Mouse (Mus musculus) lung, embryonic 16.5 days (tissue): ENCODE results near the gene Kcng1. TPM values are rescaled to one million over a fixed set of nuclear protein-coding genes. Genes with fewer than 3 reads are reported as not detected.
A peak's percentile ranks its signal among the peaks of the same experiment; 100 is the strongest.

ENCODE experiments used
- ATAC-seq: fragments of 200-750 bp; cut with Nextera tagmentation; 2 replicates; pipeline ENCODE4 v1.8.0; 2017; ENCODE audit warnings: low read depth, mild to moderate bottlenecking, moderate library complexity
- H3K27ac ChIP-seq: fragments of 300-500 bp; sonication (generic); 2 replicates; pipeline ENCODE4 v1.5.1; 2014; ENCODE audit warnings: mild to moderate bottlenecking, control low read depth, low read length
- H3K27me3 ChIP-seq: fragments of 300-500 bp; sonication (generic); 2 replicates; pipeline ENCODE4 v1.6.1; 2014; ENCODE audit warnings: low read depth, low read length, mixed read lengths; ENCODE audit not compliant: control insufficient read depth, insufficient read depth
- H3K36me3 ChIP-seq: fragments of 300-500 bp; sonication (generic); 2 replicates; pipeline ENCODE4 v1.6.1; 2014; ENCODE audit warnings: low read length; ENCODE audit not compliant: control insufficient read depth, insufficient read depth
- H3K4me1 ChIP-seq: fragments of 300-500 bp; sonication (generic); replicated peaks from 2 replicates; pipeline ENCODE4 v1.6.1; 2014; ENCODE audit warnings: low read length, mixed read lengths; ENCODE audit not compliant: control insufficient read depth, insufficient read depth
- H3K4me2 ChIP-seq: fragments of 300-500 bp; sonication (generic); 2 replicates; pipeline ENCODE4 v1.6.1; 2014; ENCODE audit warnings: low read depth, low read length, control low read depth
- H3K4me3 ChIP-seq: fragments of 300-500 bp; sonication (generic); 2 replicates; pipeline ENCODE4 v1.5.1; 2014; ENCODE audit warnings: mild to moderate bottlenecking, low read length, control low read depth
- H3K9ac ChIP-seq: fragments of 300-500 bp; sonication (generic); 2 replicates; pipeline ENCODE4 v1.6.1; 2014; ENCODE audit warnings: low read length, control low read depth
- H3K9me3 ChIP-seq: fragments of 300-500 bp; sonication (generic); 2 replicates; pipeline ENCODE4 v1.6.1; 2016; ENCODE audit warnings: low read length; ENCODE audit not compliant: control insufficient read depth
- WGBS: fragments of 180-500 bp; shearing (Covaris S2); extraction: QIAGEN DNeasy Blood & Tissue Kit; methylation state at CpG from one replicate; pipeline ENCODE4 v1.1.7; 2014; 5-methylcytosine and 5-hydroxymethylcytosine counted together
- polyA plus RNA-seq: library from polyadenylated mRNA; unstranded; fragments of >200 nt; fragmentation: Nextera tagmentation; extraction: Ambion mirVana; gene quantifications from 2 replicates; pipeline ENCODE4 v1.2.1, GENCODE M21; 2015

Kcng1 gene
- polyA plus RNA-seq, 1 experiment from 2014 or later: 0.19 TPM

GRCm38 (mm10) chr2:168231471-168231829 lies 50.1 kb downstream of the Kcng1 start:
- Histone ChIP-seq H3K27me3 (no peaks in the 10 kb centered on the region), H3K36me3 (peaks cover 6% of the 10 kb centered on the region; the same call in 1 of the 2 replicates), H3K4me1 (peaks cover 21% of the 10 kb centered on the region), H3K27ac (no peak overlapping the region), H3K4me2 (peak overlapping the region; percentile 98), H3K9me3 (no peaks in the 10 kb centered on the region), H3K9ac (peak overlapping the region; percentile 77), H3K4me3 (peak overlapping the region; percentile 67)
- no peak for ATAC-seq
- WGBS: 50% methylated on average over 32 of the region's 33 CpGs

GRCm38 (mm10) chr2:168230773-168231470 lies 50.6 kb downstream of the Kcng1 start:
- Histone ChIP-seq H3K4me2 (peak overlapping the region; percentile 98), H3K9ac (peak overlapping the region; percentile 77), H3K9me3 (no peaks in the 10 kb centered on the region), H3K4me3 (peak overlapping the region; percentile 67), H3K27ac (peak overlapping the region; percentile 91), H3K27me3 (no peaks in the 10 kb centered on the region), H3K4me1 (peaks cover 21% of the 10 kb centered on the region), H3K36me3 (peaks cover 9% of the 10 kb centered on the region; the same call in 1 of the 2 replicates)
- ATAC-seq: peak; percentile 55
- WGBS: 5% methylated on average over 69 of the region's 105 CpGs

GRCm38 (mm10) chr2:168230026-168230728 lies 51.4 kb downstream of the Kcng1 start, which contains the start of the genes Gm20716, Dpm1 and Mocs3:
Gene Gm20716, minus strand, starts transcription at chr2:168230364.
Gene Dpm1, minus strand, starts transcription at chr2:168230591.
Gene Mocs3, plus strand, starts transcription at chr2:168230622.
- Histone ChIP-seq H3K27ac (peak within 1 kb of the TSS; percentile 91), H3K9me3 (no peaks in the 10 kb centered on the region), H3K36me3 (peaks cover 14% of the 10 kb centered on the region), H3K4me2 (peak within 1 kb of the TSS; percentile 98), H3K4me3 (peak within 1 kb of the TSS; percentile 67), H3K27me3 (no peaks in the 10 kb centered on the region), H3K9ac (peak within 1 kb of the TSS; percentile 77), H3K4me1 (peaks cover 21% of the 10 kb centered on the region)
- ATAC-seq: peak; percentile 88
- WGBS: under 1% methylated on average over 72 of the region's 73 CpGs

- H3K27me3 ChIP-seq: no peaks in the 10 kb centered on the region
- WGBS: 15% methylated on average over 41 of the region's 41 CpGs
- no peak overlapping the region for H3K27ac ChIP-seq
- peak overlapping the region; percentile 70 for H3K4me2 ChIP-seq
- H3K9me3 ChIP-seq: no peaks in the 10 kb centered on the region
- H3K4me3 ChIP-seq: peak overlapping the region; percentile 67
- H3K36me3 ChIP-seq: peaks cover 18% of the 10 kb centered on the region
- peak; percentile 18; the same call in 1 of the 2 replicates for ATAC-seq
- peak overlapping the region; percentile 77 for H3K9ac ChIP-seq
- peaks cover 21% of the 10 kb centered on the region for H3K4me1 ChIP-seq
Measured at GRCm38 (mm10) chr2:168229116-168230025, 52.2 kb downstream of the Kcng1 start.

- H3K27me3 ChIP-seq: no peaks in the 10 kb centered on the region
- no peak overlapping the region for H3K27ac ChIP-seq
- H3K36me3 ChIP-seq: peaks cover 43% of the 10 kb centered on the region
- no peaks in the 10 kb centered on the region for H3K9me3 ChIP-seq
- H3K4me2 ChIP-seq: no peak overlapping the region
- peaks cover 2% of the 10 kb centered on the region for H3K4me1 ChIP-seq
- H3K4me3 ChIP-seq: no peak overlapping the region
- no peak overlapping the region for H3K9ac ChIP-seq
- 87% methylated on average over 6 of the region's 6 CpGs for WGBS
- no peak for ATAC-seq
Measured at GRCm38 (mm10) chr2:168223326-168223725, 58.2 kb downstream of the Kcng1 start.

- Histone ChIP-seq H3K27me3 (no peaks in the 10 kb centered on the region), H3K9ac (no peak overlapping the region), H3K4me3 (no peak overlapping the region), H3K9me3 (no peaks in the 10 kb centered on the region), H3K4me1 (no peaks in the 10 kb centered on the region), H3K27ac (no peak overlapping the region), H3K4me2 (no peak overlapping the region), H3K36me3 (peaks cover 53% of the 10 kb centered on the region)
- 56% methylated on average over 5 of the region's 5 CpGs for WGBS
- ATAC-seq: no peak
Measured at GRCm38 (mm10) chr2:168213788-168214397, 67.6 kb downstream of the Kcng1 start.

Other genes starting within 250 kb of the Kcng1 start
- 11.4 and 12.6 TPM in 2 replicates for gene Pard6b, start 200.7 kb downstream of the Kcng1 start, polyA plus RNA-seq
- 1.3 and 1.8 TPM in 2 replicates for gene Adnp, start 74.6 kb downstream of the Kcng1 start, polyA plus RNA-seq
- 14.7 and 15.3 TPM in 2 replicates for gene Gm20716, start 51.4 kb downstream of the Kcng1 start, polyA plus RNA-seq
- 80.2 and 98.3 TPM in 2 replicates for gene Dpm1, start 51.1 kb downstream of the Kcng1 start, polyA plus RNA-seq
- gene Mocs3, start 51.1 kb downstream of the Kcng1 start, polyA plus RNA-seq: 4.5 and 4.6 TPM in 2 replicates